Mouse (Mus musculus) layer of hippocampus, adult 9-10 months (tissue): ENCODE measurements around the gene Pard3.

Experiments
- DNase-seq: peaks from one replicate; pipeline ENCODE4 v3.0.0; 2022; ENCODE audit warnings: low spot score

The Pard3 gene

DNA sequence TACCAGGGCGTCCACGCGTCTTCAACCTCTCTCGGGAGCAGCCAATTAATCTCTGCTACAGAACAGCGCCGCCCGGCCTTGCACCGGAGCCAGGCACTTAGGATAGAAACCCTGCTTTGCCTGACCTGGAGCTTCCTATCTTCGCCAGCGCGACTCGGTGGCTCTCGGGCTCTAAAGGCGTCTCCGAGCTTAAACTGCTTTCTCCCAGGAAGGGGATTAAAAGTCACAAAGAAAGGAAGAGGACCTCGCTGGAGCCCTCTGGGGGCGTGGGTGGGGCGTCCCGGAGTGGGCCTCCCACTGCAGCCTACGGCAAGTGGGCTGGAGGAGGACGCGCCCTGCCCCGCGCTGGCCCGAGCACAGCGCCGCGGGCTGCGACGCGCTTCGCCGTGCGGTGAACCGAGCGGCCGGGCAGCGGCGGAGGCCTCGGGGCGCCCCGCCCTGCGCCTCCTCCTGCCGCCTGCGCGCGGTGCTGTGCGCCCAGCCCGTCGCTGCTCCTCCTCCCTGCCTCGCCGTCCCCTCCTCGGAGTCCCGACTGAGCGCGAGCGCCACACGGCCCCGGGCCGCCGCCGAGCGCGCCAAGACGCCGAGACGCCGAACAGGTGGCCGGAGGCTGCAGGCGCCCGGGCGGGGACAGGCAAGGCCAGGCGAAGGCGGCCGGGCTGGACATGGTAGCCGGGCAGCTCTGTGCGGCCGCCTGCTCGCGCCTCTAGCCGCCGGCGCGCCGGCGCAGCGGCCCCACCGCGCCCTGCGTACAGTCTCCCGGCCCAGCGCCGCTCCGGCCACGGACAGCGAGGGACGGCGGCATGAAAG is at the start of gene Pard3:
Gene Pard3 (plus strand): TSS at position 343 of the 810 bp plus-strand sequence.
- DNase-seq = no peak

DNA sequence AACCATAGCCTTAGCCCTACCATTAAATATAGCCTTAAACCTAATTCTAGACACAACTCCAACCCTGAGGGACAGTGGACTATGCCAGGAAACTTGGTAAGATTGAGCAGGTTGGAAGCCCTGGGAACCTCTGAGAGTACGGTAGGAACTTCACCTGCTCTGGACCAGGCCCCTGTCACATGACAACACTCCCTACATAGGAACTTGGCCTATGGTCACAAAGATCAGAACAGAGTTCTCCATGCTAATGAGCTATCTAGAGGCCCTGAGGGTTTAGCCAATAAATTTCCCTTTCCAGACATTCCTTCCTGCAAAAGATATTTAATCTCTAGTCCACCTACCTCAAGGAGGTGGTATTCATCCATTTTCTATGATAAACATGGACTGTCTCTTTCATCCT is 41.9 kb upstream of the Pard3 start:
- no peak for DNase-seq

- no peak for DNase-seq
Measured at GRCm38 (mm10) chr8:127025256-127025717, 38.4 kb upstream of the Pard3 start.

GRCm38 (mm10) chr8:127025775-127026174 is 37.9 kb upstream of the Pard3 start:
- DNase-seq = no peak

DNA sequence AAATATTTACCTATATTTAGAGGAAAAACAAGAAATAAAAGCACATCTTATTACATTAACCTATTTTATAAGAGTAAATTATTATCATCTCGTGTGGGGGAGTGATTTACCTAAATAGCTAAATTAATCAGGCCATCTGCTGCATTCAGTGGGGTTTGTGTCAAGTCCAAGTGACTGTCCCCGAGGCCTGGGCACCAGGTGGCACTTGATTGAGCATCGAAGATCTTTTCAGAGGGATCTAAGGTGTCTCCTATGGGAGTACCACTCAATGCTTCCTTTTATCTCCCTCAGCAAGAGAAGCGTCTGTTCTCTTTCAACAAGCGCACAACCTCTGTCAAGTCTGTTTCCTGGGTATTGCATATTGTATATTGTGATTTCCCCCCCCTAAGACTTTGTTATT is 32.2 kb upstream of the Pard3 start:
- no peak for DNase-seq

DNA sequence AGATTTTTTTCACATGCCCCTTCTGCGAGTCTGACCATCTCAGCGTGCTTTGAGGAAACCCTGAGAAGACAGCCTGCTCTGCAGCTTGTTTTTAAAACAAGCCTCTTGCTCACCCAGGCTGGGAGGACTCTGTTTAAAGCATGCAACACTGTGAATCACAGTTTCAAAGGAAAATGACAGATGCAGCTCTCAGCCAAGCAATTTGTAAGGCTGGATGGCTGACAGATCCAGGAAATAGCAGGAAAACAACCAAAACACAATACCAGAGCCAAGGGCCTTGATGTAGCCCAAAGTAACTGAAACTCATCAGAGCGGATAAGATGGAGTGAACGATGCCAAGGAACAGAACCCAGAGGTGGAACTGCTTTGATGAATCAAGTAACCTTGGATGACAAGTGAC is 24.8 kb upstream of the Pard3 start:
- peak; percentile 38 for DNase-seq

DNA sequence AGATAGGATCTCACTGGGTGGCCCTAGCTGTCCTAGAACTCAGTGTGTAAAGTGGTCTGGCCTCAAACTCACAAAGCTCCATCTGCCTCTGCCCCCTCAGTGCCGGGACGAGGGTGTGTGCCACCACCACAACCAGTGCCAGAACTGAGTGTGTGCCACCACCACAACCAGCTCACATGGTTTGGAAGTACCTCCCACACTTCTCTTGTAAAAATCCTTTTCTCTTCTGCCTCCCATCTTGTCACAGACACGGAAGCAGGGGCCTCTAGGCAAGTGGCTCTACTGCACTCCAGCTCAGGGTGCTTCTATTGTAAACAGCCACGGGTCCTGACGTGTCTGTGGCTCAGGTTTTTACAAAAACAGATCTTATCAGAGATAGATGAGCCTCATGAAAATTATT is 13.7 kb upstream of the Pard3 start:
- DNase-seq = no peak

DNA sequence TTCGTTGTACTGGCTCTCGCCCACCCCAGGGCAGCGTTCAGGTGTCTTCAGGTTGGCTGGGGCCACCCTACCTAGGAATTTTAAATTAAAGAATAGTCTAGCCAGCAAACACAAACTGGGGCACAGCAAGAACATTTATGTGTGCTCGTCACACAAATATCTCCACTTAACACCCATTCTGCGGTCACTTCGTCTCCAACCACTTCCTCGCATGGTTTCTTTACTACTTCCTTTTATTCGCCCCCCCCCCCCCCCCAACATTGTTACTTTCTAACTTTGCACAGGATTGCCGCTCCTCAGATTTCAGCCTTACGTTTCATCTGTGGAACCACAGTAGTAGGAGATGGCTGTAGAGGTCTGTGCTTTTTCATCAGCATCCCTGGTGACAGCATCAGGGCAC is 11.6 kb upstream of the Pard3 start:
- DNase-seq = no peak

GRCm38 (mm10) chr8:127055081-127055480 is 8.6 kb upstream of the Pard3 start:
- DNase-seq = no peak

GRCm38 (mm10) chr8:127058759-127059158 is 4.9 kb upstream of the Pard3 start:
- no peak for DNase-seq

- no peak for DNase-seq
Measured at GRCm38 (mm10) chr8:127059826-127060225, 3.9 kb upstream of the Pard3 start.

- DNase-seq = no peak
Measured at GRCm38 (mm10) chr8:127064361-127065112, 844 bp downstream of the Pard3 start.

DNA sequence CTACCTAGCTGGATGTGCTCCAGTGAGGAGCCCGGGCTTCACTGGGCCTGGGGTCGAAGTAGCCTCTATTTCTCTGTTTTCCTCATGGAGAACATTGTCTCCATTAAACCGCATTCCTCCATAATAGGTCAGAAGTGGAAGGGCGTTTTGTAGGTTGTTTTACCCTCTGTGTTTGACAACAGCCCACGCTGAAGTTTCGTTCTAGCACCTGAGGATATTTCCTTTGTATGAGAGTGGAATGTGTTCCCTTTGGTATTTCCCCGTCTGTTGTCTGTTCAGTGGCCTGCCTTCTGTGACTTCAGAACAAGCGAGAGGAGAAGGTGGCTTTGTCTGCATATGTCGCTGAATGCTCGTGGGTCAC is 1.4 kb downstream of the Pard3 start:
- no peak for DNase-seq

DNA sequence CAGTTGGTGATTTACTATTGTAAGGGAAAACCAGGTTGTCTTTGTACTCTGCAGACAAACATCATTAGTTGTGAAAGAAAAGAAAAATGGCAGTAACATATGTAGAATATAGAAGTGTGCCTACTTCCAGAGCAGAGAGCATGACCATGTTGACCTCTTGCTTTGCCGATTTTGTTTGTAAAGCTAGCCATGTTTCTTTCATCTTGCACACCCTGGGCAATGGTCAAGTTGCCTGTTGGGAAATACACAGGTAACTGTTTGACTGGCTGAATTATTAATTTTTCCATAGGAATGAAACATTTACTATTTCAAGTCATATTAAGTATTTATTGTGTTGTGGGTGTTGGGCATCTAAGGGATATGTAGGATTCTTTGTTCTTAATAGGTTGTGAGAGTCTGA is 2.1 kb downstream of the Pard3 start:
- DNase-seq = no peak

DNA sequence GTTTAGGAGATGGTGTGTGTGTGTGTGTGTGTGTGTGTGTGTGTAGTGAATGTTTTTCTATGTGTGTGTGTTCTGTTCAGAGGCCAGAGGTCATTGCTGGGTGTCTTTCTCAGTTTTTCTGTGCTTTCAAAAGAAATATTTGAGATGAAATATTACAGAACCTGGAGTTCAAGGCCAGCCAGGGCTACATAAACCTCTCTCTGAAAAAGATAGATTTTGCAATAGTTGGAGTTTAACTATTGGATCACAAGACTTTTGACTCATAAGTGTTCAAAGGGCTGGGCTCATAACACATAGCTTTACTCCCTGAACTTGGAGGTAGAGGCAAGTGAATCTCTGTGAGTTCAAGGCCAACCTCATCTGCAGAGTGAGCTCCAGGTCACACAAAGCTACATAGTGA is 2.8 kb downstream of the Pard3 start:
- DNase-seq = no peak

DNA sequence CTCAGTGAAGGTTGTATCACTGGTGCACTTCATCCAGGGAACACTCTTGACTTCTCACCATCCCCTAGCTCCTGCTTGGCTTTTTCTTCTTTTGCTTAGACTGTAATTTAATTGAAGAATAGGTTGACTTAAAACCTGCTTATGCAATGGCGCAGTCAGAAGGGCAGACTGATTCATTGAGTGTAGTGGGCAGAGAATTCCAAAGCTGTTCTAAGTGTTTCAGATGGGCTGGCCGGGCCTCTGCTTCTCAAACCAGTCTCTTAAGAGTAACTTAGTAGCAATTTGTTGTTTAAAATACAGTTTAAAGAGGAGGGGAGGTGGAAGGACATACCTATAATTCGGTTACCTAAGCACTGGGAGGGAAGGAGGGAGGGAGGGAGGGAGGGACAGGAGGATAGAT is 5.0 kb downstream of the Pard3 start:
- DNase-seq = no peak

GRCm38 (mm10) chr8:127070225-127070624 is 6.5 kb downstream of the Pard3 start:
- DNase-seq = no peak

DNA sequence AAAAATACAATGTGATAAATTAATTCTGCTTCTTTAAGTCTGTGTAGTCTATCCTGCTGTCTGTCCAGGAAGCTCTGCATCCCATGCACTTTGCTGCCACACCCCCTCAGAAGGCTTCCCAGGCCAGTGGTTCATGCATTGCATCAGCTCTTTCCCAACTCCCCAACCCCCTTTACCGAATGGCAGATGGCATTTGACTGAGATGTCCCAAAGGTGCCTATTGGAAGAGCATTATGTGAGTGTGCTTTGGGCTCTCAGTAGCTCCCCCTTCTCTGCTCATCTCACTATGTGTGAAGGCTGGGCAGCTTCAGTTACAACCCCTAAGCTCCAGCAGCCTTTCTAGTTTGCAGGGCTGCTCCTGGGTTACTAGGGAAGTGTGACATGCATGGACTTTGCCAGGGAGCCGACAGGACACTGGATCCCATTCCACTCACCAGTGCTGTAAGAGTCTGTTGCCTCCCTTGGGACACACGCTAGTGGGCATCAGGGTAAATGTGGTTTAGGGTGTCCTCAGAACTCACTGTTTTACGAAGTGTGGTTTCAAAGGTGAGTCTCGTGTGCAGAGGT is 9.4 kb downstream of the Pard3 start:
- no peak for DNase-seq

DNA sequence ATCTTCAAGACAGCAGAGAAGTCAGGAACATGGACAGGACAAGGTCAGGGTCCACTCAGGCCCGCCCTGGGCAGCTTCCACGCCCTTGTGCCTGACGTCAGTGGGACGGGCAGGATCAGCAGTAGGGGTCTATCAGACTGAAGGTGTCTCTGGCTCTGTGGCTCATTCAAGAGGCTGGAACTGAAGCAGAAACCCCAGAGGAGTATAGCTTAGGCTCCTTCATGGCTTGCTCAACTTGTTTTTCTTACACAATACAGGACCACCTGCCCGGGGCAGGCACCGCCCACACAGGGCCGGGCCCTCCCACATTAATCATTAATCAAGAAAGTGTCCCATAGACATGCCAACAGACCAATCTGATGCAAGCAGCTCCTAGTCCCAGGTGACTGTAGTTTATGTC is 12.8 kb downstream of the Pard3 start:
- DNase-seq = no peak

- DNase-seq = no peak
Measured at GRCm38 (mm10) chr8:127079244-127079805, 15.6 kb downstream of the Pard3 start.

DNA sequence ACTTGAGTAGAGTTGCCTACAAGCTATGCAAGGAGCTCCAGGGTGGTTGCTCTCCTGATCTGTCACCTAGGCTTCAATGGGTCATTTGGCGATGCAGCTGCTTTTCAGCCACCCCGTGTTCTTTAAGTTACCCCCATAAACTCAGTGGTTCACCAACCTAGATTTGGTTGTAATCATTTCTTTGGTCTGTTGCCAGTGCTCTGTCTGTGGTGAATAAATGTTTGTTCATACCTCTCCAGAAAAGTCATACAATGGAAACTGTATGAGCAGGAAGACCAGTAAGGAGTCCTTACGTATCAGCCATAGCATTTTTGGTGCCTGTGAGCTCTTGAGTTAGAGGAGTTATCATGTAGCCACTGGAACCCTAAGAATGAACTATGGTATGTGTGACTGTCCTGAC is 17.6 kb downstream of the Pard3 start:
- no peak for DNase-seq

- DNase-seq = no peak
Measured at GRCm38 (mm10) chr8:127082486-127082885, 18.8 kb downstream of the Pard3 start.

DNA sequence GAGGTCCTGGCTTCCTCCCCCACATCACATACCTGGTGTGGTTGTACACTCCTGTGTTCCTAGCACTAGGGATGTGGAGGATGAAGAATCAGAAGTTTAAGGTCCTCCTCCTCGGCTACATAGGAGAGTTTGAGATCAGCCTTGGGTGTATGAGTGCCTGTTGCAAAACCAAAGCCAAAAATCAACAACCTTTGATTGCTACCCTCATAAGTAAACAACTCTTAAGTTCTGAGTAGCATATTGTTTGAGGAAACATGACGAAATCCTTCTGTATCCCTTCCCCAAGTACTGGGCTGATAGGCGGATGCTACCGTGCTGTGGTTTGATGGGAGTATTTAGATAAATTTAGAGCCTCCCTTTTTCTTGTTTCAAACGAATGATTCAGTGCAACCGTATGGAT is 20.9 kb downstream of the Pard3 start:
- DNase-seq = no peak
